Mouse (Mus musculus): ENCODE results near the gene Grm3. TPM values are rescaled to one million over a fixed set of nuclear protein-coding genes. Genes with fewer than 3 reads are reported as not detected.

Gene Grm3
- polyA plus RNA-seq (2015; fragmentation: Nextera tagmentation; extraction: Ambion mirVana) = 0.04 TPM in 1 of 2 replicates, not detected in the other

- TF ChIP-seq EP300 (IDR thresholded peaks at IDR 0.05; ENCODE audit: low read depth) (no peak), CTCF (IDR thresholded peaks at IDR 0.05; ENCODE audit: low read depth) (no peak)
- Histone ChIP-seq H3K4me1 (ENCODE audit: insufficient read depth) (no peaks in the 10 kb centered on the region), H3K4me2 (ENCODE audit: low read depth, low read length) (peak within 1 kb of the TSS; percentile 22; the same call in 1 of the 2 replicates), H3K36me3 (replicated peaks; ENCODE audit: insufficient read depth, low read length) (no peaks in the 10 kb centered on the region), H3K27ac (ENCODE audit: low read depth) (no peak within 1 kb of the TSS), H3K9ac (replicated peaks) (no peak within 1 kb of the TSS), H3K4me3 (ENCODE audit: low read depth, low read length) (no peak within 1 kb of the TSS), H3K9me3 (ENCODE audit: low read length) (no peaks in the 10 kb centered on the region), H3K27me3 (ENCODE audit: insufficient read depth, low read length) (peaks cover 13% of the 10 kb centered on the region)
- WGBS (ENCODE audit: insufficient replicate concordance) = 2% methylated on average over 25 of the region's 25 CpGs
- DNase-seq (no peak), ATAC-seq (no peak)
Observed at GRCm38 (mm10) chr5:9724956-9725600, at the start of gene Grm3. TSS of gene Grm3 (minus strand) at chr5:9725170.

- 67% methylated on average over 2 of the region's 2 CpGs for WGBS (ENCODE audit: insufficient replicate concordance)
- Histone ChIP-seq H3K9ac (replicated peaks) (no peak overlapping the region), H3K4me2 (ENCODE audit: low read depth, low read length) (no peak overlapping the region), H3K27me3 (ENCODE audit: insufficient read depth, low read length) (no peaks in the 10 kb centered on the region), H3K4me3 (ENCODE audit: low read depth, low read length) (no peak overlapping the region), H3K27ac (ENCODE audit: low read depth) (no peak overlapping the region), H3K4me1 (ENCODE audit: insufficient read depth) (no peaks in the 10 kb centered on the region), H3K36me3 (replicated peaks; ENCODE audit: insufficient read depth, low read length) (no peaks in the 10 kb centered on the region), H3K9me3 (ENCODE audit: low read length) (no peaks in the 10 kb centered on the region)
- ATAC-seq (no peak), DNase-seq (no peak)
- TF ChIP-seq CTCF (IDR thresholded peaks at IDR 0.05; ENCODE audit: low read depth) = no peak
- no peak for TF ChIP-seq EP300 (IDR thresholded peaks at IDR 0.05; ENCODE audit: low read depth)
Observed at GRCm38 (mm10) chr5:9755751-9756150, 30.8 kb upstream of the Grm3 start.

GRCm38 (mm10) chr5:9748184-9748583 is 23.2 kb upstream of the Grm3 start:
- H3K4me3 ChIP-seq (ENCODE audit: low read depth, low read length) = no peak overlapping the region
- ATAC-seq (no peak), DNase-seq (no peak)
- WGBS (ENCODE audit: insufficient replicate concordance) = 77% methylated on average over 5 of the region's 5 CpGs
- TF ChIP-seq EP300 (IDR thresholded peaks at IDR 0.05; ENCODE audit: low read depth) = no peak
- no peak for TF ChIP-seq CTCF (IDR thresholded peaks at IDR 0.05; ENCODE audit: low read depth)
- H3K36me3 ChIP-seq (replicated peaks; ENCODE audit: insufficient read depth, low read length) = no peaks in the 10 kb centered on the region
- H3K27ac ChIP-seq (ENCODE audit: low read depth) = no peak overlapping the region
- no peak overlapping the region for H3K4me2 ChIP-seq (ENCODE audit: low read depth, low read length)
- no peaks in the 10 kb centered on the region for H3K27me3 ChIP-seq (ENCODE audit: insufficient read depth, low read length)
- H3K4me1 ChIP-seq (ENCODE audit: insufficient read depth) = no peaks in the 10 kb centered on the region
- H3K9ac ChIP-seq (replicated peaks) = no peak overlapping the region
- no peaks in the 10 kb centered on the region for H3K9me3 ChIP-seq (ENCODE audit: low read length)

GRCm38 (mm10) chr5:9744120-9744519 is 19.1 kb upstream of the Grm3 start:
- Histone ChIP-seq H3K27ac (ENCODE audit: low read depth) (no peak overlapping the region), H3K4me1 (ENCODE audit: insufficient read depth) (no peaks in the 10 kb centered on the region), H3K4me2 (ENCODE audit: low read depth, low read length) (no peak overlapping the region), H3K27me3 (ENCODE audit: insufficient read depth, low read length) (no peaks in the 10 kb centered on the region), H3K4me3 (ENCODE audit: low read depth, low read length) (no peak overlapping the region), H3K9me3 (ENCODE audit: low read length) (no peaks in the 10 kb centered on the region), H3K36me3 (replicated peaks; ENCODE audit: insufficient read depth, low read length) (no peaks in the 10 kb centered on the region), H3K9ac (replicated peaks) (no peak overlapping the region)
- 67% methylated on average over 5 of the region's 5 CpGs for WGBS (ENCODE audit: insufficient replicate concordance)
- ATAC-seq (no peak), DNase-seq (no peak)
- no peak for TF ChIP-seq CTCF (IDR thresholded peaks at IDR 0.05; ENCODE audit: low read depth)
- TF ChIP-seq EP300 (IDR thresholded peaks at IDR 0.05; ENCODE audit: low read depth) = no peak

GRCm38 (mm10) chr5:9725601-9726268 is 765 bp upstream of the Grm3 start:
- no peak overlapping the region for H3K9ac ChIP-seq (replicated peaks)
- TF ChIP-seq CTCF (IDR thresholded peaks at IDR 0.05; ENCODE audit: low read depth) = no peak
- TF ChIP-seq EP300 (IDR thresholded peaks at IDR 0.05; ENCODE audit: low read depth) = no peak
- no peaks in the 10 kb centered on the region for H3K4me1 ChIP-seq (ENCODE audit: insufficient read depth)
- DNase-seq (no peak), ATAC-seq (no peak)
- no peaks in the 10 kb centered on the region for H3K9me3 ChIP-seq (ENCODE audit: low read length)
- H3K27me3 ChIP-seq (ENCODE audit: insufficient read depth, low read length) = peaks cover 13% of the 10 kb centered on the region
- 2% methylated on average over 22 of the region's 22 CpGs for WGBS (ENCODE audit: insufficient replicate concordance)
- H3K36me3 ChIP-seq (replicated peaks; ENCODE audit: insufficient read depth, low read length) = no peaks in the 10 kb centered on the region
- H3K4me2 ChIP-seq (ENCODE audit: low read depth, low read length) = peak overlapping the region; percentile 22; the same call in 1 of the 2 replicates
- no peak overlapping the region for H3K4me3 ChIP-seq (ENCODE audit: low read depth, low read length)
- H3K27ac ChIP-seq (ENCODE audit: low read depth) = no peak overlapping the region

GRCm38 (mm10) chr5:9724287-9724955 is 549 bp downstream of the Grm3 start:
- H3K27me3 ChIP-seq (ENCODE audit: insufficient read depth, low read length) = peaks cover 13% of the 10 kb centered on the region
- WGBS (ENCODE audit: insufficient replicate concordance) = 12% methylated on average over 13 of the region's 13 CpGs
- H3K4me1 ChIP-seq (ENCODE audit: insufficient read depth) = no peaks in the 10 kb centered on the region
- H3K9ac ChIP-seq (replicated peaks) = no peak overlapping the region
- no peaks in the 10 kb centered on the region for H3K9me3 ChIP-seq (ENCODE audit: low read length)
- ATAC-seq (no peak), DNase-seq (no peak)
- TF ChIP-seq CTCF (IDR thresholded peaks at IDR 0.05; ENCODE audit: low read depth) = no peak
- no peak for TF ChIP-seq EP300 (IDR thresholded peaks at IDR 0.05; ENCODE audit: low read depth)
- no peaks in the 10 kb centered on the region for H3K36me3 ChIP-seq (replicated peaks; ENCODE audit: insufficient read depth, low read length)
- no peak overlapping the region for H3K4me3 ChIP-seq (ENCODE audit: low read depth, low read length)
- no peak overlapping the region for H3K4me2 ChIP-seq (ENCODE audit: low read depth, low read length)
- no peak overlapping the region for H3K27ac ChIP-seq (ENCODE audit: low read depth)

Measured in liver, postnatal 0 days (tissue).